Mouse (Mus musculus) brain, embryonic 14.5 days (tissue): ENCODE measurements around the gene Pacs1.

ENCODE experiments used
- CTCF ChIP-seq: fragments of 200-500 bp; IDR thresholded peaks from 2 replicates; pipeline ENCODE4 v1.5.1; 2012; ENCODE audit warnings: inconsistent platforms, mild to moderate bottlenecking, moderate library complexity, borderline replicate concordance; ENCODE audit not compliant: insufficient read depth, insufficient read length; ENCODE audit errors: extremely low read depth
- POLR2A ChIP-seq: fragments of 200-500 bp; IDR thresholded peaks from 2 replicates; pipeline ENCODE4 v1.6.1; 2012; ENCODE audit warnings: mild to moderate bottlenecking, inconsistent platforms, borderline replicate concordance; ENCODE audit not compliant: poor library complexity, insufficient read depth, insufficient read length, severe bottlenecking; ENCODE audit errors: extremely low read depth

DNA sequence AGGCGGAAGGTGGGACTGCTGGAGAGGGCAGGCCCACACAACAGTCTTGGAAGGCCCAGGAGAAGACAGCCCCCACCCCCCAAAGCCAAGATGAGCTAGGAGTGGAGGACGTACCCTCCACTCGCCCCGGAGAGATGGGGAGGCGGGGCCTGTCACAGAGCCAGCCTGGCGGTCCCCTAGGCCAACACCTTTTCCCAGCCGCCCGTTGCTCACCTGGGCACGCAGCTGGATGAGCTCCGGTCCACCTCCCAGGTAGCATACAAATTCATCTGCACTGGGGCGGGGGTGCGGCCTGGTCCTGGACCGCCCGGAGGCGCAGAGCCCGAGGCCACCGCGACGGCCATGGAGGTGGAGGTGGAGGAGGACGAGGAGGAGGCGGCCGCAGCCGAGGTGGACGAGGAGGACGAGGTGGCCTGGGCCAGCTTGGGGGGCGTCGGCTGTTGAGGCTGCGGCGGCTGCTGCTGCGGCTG is 558 bp downstream of the Pacs1 start:
- TF ChIP-seq POLR2A: no peak
- TF ChIP-seq CTCF: no peak
